Mouse (Mus musculus) T-helper 17 cell (primary cell): Measurements from ENCODE around the gene Hspb11.

Experiments used
- in situ Hi-C, 2 experiments: fragments of 300-600 bp; cut with MboI, MseI; formaldehyde crosslinking; loops; 1 replicate in 1 of 2; 2 replicates in 1 of 2; pipeline ENCODE4 v1.15.1; 2025; ENCODE audit warnings: high pct_unique_total_duplicates in 2 of 2

Gene Hspb11

DNA sequence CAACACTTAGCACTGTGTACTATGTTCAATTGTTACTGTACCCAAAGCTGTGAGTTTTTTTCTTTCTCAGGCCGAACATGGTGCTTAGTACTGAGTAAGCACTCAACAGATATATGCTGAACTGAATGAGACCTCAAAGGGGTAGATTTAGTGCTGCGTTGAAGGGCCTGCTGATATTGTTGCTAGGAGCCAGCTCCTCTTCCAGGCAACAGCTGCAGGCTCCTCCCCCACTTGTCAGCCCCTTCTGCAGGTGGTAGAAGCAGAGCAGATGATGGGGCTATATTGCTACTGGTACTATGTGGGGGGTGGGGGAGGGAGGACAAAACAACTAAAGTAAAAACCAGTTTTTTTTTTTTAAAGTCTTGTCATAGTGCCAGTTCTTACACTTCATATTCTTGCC is 3.9 kb upstream of the Hspb11 start:
- in situ Hi-C loops = no loop called here

DNA sequence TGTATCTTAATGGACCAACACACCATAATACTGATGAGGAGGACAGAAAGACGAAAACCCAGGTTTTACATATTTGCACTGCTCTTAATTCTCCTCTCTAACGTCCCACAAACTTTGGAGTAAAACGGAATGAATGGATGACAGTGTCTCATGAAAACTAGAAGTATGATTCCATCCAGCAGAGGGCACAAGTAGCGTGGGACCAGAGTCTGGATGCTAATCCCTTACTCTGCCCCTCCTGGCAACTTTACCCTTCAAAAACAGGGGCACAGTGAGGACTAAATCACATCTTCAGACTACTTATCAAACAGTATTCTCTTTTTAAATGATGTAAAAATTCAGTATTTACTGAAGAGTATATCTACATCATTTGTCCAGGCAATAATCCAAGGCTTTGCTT is 2.9 kb upstream of the Hspb11 start:
- in situ Hi-C loops = no loop called here

DNA sequence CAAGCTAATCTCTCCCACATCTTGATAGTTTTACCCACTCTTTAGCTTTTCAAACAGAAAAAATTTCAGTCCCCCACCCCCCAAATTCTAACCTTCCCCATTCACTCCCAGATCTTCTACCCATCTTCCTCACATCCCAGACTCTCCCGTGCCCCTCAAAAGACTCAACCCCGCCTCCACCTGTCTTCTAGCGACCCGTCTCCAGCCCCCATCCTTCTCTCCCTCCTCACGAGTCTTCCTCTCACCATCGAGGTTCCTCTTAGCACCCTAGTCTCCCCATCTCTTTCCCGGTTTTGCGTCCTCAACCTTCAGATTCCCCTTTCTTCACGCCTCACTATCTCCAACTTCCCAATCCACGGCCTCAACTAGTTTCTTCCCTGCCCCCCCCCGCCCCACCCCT is 871 bp upstream of the Hspb11 start:
- in situ Hi-C loops = no loop called here

DNA sequence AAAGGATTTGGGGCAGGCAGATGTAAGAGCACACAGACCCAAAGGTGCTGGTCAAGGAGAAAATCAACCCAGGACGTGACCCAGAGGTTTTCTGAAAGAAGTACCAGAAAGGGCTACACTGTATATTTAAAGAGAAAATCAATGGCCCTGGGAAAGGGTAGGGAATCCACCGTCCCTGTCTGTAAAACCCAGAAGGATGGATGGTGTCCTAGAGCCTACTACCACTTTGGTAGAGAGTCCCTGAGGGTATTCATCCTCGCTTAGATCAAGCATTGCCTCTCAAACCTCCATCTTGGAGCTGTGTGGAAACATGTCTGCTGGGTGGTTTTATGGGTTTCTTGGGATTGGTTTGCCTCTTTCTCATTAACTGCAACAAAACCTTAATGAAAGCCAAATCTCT is 1.0 kb downstream of the Hspb11 start:
- in situ Hi-C loops = no loop called here

DNA sequence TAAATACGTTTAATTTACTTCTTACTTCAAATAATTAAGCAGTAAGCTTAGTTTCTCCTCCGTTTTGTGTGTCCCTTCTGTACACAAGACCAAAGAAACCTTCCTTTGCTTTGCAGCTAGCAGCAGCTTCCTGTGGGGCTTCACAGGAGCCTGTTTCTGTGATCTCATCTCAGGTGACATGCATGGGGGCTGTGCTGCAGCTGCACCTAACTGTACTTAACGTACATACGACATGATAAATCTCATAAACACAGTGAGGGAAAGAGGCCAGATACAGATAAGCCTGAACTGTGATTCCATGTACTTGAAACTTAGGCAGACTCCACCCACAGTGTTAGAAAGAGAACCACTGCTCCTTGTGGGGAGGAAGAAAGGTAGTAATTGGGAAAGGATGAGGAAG is 6.6 kb downstream of the Hspb11 start:
- in situ Hi-C loops = no loop called here

DNA sequence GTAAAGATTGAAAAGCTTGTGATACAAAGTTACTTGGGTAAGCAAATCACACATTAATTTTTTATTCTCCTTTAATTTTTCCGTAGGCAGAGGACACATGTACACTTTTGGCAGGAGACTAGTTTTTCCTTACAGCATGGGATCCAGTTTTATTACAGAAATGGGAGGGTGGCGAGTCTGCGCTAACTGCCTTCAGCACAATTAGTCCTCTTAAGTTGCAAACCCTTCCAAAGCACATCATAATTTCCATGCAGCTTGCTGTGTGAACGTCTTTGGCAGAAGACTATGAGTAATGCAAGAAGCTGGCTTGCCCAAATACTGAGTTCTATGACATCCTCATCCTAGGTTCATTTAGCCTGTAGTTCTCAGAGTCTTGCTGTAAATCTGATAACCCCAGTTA is 20.3 kb downstream of the Hspb11 start:
- in situ Hi-C loops = no loop called here

DNA sequence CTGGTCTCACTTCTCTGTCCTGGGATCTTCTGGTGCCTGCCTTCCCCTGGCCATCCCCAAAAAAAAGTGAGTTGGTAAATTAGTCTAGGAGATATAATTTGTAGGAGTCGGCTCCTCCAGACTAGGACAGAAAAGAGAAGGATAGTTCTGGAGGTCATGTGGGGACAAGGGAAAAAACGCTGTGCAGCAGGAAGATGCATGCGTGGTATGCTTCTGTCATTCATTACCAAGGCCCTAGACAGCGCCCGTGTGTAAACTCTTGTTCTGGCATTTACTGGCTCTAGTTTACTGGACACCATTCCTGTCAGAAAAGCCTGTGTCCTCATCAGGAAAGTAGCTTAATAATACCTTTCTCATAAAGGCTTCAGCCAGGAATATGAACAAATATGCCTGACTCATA is 21.1 kb downstream of the Hspb11 start:
- in situ Hi-C loops = no loop called here

DNA sequence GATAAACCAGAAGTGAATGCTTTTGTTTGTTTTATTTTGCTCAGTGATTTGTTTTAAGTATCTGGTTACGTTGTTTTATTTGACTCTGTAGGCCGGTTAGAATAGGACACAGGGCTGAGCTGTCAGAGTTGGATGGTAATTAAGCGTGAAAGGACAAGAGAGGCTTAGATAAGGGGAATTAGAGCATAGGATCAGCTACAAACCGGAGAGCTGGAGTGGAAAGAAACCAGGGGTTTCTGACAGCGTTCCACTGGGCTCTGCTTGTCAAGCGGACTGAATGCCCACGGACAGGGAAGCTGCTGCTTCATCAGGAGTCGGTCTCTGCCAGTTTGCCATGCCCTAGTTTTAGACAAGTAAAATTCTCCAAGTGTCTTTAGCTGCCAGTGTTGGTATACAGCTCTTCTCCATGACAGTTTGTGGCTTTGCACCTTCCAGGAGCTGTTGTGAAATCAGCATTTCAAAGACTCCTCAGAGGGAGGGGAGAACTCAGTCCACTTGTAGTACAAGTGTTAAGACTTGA is 24.9 kb downstream of the Hspb11 start:
- in situ Hi-C loops = no loop called here

DNA sequence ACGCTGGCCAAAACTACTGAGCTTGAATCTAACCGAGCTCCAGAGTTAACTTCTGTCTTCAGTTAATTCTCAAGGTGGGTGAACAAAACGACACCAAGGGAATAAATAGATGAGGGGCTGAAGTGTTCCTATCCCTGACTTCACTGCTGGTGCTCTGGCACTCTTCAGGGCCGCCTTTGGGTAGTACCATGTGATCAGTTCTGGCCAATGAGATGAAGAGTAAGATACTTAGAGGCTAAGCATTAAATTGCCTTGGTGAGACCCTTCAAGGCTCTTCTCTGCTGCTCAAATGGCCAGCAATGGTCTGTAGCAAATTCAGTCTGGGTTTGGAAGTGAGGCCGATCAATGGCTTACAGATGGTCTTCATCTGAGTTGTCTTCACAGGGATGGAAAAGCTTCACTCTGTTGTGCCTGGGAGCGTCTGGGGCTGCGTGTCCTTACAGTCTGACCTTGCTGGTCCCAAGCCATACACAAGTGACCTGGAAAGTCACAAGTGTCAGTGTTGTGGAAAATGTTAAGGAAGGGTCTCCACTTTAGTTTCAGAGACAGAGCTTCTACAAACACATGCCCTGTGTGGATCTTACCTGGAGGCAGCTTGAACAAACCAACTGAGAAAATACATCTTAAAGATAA is 27.6 kb downstream of the Hspb11 start:
- in situ Hi-C loops = no loop called here

DNA sequence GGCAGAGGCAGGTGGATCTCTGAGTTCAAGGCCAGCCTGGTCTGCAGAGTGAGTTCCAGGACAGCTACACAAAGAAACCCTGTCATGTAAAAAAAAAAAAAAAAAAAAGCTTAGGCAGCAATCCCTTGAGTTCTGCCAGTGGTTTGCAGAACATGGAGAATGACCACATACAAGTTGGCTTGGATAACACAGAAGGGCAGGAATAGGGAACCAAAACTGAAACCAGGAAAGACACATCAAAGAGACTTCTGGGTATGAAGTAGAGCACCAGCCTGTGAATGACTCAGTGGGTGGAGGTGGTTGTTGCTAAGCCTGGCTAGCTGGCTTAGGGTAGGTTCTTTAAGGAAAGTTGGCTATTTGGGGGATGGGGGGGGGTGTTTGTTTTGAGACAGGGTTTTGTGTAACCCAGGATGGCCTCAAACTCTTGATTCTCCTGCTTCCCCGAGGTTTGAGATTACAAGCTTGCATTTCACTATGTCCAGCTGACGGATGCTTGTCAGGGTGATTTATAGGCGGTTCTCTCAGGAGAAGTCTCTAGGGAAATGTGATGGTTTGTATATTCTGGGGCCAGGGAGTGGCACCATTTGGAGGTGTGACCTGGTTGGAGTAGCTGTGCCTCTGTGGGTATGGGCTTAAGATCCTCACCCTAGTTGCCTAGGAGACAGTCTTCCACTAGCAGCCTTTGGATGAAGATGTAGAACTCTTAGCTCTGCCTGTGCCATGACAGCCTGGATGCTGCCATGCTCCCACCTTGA is 32.2 kb downstream of the Hspb11 start:
- in situ Hi-C loops = no loop called here

DNA sequence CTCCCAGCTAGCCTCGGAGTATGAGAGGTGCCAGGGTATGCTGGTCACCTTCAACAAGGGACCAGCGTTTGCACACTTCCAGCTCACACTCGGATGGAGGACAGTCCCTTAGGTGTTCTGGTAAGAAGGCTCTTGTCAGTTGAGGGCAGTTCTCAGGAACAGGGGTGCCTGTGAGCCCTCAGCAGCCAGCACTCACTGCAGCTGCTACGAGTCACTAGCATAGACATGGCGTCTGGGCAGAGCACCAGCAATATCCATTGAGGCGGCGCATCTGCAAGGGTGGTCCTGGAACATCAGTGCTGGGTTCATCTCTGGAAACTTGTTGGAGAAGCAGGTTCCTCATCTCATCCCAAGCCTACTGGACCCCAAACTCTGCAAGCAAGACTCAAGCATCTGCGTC is 33.0 kb downstream of the Hspb11 start:
- in situ Hi-C loops = no loop called here

DNA sequence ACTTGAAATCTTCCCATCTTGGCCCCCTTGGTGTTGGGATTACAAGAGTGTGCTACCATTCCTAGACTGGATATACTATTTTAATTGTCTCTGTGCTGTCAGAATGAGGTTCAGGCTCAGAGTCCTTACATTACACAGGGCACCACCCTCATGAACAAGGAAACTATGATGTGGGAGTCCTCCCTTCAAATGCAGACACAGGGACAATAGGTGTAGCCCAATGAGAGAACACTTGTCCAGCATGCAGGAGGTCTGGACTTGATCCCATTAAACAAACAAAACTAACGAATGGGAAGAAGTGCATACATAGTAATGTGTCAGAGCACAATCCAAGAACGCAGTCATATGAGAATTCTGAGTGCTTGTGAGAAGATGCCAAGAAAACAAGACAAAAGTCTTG is 34.1 kb downstream of the Hspb11 start:
- in situ Hi-C loops = no loop called here

DNA sequence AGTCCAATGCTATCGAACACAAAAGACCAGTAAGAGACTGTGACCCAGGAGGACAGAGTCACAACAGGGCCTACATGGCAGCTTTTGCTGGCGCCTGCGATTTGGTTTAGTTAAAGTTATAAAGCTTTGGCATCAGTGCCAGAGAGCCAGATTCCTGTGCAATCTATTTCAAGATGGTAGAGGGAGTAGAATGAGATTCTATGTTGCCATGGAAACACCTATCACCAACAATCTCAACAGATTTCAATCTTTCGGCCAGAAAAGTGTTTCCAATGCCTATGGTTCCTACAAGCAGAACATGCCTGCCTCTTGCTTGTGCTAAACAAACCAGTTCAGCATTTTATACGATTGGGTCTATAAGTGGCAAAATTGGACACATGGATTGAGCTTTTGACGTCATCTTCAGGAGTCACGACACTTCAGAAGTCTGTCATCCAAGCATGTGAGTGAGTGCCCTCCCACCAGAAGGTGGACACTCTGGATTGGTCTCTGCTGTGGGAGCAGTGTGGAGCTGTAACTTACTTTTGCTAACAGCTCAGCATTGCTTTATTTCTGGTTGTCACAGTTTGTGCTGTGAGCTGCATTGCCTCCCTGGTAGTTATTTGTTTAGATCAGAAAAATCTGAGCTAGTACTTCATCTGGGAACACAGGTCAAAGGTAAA is 38.3 kb downstream of the Hspb11 start:
- in situ Hi-C loops = no loop called here

DNA sequence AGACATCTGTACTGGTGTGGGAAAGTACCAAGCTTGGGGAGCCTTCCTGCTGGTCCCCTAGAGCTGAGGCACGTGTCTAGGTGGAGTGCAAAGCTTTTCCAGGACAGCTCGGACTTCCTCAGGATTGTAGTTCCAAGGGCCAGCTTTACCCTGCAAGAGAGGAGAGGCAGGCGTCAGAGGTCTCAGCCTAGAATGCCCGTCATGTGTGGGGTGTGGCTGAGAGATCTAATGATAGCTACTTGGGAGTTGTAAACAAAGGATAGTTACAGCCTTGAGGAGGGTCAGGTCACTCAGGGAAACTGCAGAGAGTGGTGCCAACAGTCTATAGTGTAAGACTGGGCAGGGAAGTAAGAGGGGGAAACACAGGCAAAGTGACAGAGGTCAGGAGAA is 38.9 kb downstream of the Hspb11 start:
- in situ Hi-C loops = no loop called here

DNA sequence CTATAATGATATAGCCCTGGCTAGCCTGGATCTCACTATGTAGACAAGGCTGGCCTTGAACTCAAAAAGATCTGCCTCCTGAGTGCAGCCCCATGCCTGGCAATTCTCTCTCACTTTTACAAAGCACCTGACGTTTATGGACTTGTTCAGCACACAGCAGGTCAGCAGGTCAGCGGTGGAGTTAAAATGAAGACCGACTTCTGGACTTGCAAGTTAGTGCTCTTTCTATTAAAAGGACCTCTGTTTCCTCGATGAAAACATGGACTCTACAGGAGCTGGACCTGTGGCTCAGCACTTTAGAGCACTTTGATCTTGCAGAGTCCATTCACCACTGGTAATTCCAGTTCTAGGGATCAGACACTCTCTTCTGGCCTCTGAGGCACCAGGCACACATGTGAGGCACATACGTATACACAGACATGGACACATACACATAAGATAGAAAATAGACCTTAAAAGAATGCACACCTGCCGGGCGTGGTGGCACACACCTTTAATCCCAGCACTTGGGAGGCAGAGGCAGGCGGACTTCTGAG is 44.7 kb downstream of the Hspb11 start:
- in situ Hi-C loops = no loop called here

DNA sequence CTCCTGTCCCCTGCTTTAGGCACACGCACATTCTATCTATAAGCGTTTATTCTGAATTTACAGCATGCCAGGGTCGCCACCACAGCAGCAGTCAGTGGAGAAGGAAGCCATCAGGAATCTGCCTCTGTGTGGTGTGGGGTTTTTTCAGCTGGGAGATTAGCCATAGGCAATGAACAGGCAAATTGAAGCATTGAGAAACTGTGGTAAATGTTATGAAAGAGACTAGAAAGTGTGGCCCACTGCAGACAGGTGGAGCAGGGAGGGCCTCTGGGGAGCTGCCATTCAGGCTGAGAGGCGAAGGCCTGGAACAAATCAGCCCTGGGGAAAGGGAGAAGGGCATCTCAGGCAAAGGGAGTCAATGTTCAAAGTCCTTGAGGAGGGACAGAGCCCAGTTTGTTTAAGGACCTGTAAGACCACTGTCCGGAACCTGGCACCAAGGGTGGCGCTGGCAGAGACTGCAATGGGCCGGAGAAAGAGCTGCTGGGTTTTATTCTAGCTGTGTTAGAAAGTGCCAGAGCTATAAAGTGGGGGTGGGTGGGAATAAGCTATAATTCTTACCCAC is 46.5 kb downstream of the Hspb11 start:
- in situ Hi-C loops = no loop called here

DNA sequence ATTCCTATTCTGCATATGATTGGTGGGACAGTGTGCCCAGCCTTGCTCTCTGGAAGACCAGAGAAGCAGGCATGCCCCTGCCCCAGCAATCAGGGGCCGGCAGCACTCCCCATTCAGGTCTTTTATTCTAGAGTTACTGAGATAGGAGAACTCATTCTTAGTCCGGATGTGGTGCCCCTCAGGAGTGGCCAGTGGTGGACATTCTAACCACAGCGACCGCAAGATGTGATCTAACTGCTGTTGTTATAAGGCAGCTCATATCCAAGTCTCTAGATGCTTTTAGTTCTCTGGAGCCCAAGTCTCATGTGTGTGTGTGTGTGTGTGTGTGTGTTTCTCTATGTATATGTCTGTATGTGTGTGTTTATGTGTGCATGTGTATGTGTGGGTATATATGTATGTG is 47.0 kb downstream of the Hspb11 start:
- in situ Hi-C loops = no loop called here

DNA sequence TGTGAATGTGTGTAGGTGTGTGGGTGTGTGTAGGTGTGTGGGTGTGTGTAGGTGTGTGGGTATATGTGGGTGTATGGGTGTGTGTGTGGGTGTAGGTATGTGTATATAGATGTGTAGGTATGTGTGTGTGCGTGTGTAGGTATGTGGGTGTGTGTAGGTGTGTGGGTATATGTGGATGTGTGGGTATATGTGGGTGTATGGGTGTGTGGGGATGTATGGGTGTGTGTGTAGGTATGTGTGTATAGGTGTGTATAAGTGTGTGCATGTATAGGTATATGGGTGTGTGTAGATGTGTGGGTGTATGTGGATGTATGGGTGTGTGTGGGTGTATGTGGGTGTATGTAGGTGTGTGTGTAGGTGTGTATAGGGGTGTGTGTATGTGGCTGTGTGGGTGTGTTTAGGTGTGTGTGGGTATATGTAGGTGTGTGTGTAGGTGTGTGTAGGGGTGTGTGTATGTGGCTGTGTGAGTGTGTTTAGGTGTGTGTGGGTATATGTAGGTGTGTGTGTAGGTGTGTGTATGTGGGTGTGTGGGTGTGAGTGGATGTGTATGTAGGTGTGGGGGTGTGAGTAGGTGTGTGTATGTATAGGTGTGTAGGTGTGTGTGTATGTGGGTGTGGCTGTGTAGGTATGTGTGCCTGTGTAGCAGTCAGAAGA is 47.6 kb downstream of the Hspb11 start:
- in situ Hi-C loops = no loop called here

DNA sequence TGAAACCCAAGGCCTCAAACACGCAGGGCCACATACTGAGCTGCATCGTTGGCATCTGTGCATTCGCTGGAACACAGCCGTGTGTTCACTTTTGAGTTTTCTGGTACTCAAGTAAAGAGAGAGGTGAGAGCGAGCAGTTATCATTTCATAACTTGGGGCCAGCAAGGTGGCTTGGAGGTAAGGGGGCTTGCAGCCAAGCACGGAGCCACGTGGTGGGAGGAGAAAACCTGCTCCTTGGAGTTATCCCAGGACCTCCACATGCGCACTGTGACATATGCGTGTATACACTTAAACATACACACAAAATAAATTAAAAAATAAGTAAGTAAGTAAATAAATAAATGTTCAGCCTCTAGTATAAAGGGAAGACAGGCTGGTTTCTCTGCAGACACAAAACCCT is 48.8 kb downstream of the Hspb11 start:
- in situ Hi-C loops = no loop called here

DNA sequence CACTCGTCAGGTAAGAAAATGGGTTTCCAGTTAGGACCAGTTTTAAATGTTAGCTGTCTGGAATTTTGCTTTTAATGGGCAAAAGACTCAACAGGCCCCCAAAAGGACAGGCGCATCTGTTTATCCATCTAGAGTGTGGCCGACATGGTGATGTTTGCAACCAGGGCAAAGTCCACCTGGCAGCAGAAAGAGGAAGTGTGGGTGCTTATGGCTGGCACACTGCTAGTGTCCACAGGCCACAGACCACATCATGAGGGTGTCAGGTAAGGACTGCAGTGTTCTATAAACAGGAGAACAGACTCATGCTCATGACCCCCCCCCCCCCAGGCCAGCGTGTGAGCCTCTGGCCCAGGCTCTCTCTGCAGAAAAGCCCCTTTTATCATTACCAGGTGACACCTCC is 49.4 kb downstream of the Hspb11 start:
- in situ Hi-C loops = no loop called here

DNA sequence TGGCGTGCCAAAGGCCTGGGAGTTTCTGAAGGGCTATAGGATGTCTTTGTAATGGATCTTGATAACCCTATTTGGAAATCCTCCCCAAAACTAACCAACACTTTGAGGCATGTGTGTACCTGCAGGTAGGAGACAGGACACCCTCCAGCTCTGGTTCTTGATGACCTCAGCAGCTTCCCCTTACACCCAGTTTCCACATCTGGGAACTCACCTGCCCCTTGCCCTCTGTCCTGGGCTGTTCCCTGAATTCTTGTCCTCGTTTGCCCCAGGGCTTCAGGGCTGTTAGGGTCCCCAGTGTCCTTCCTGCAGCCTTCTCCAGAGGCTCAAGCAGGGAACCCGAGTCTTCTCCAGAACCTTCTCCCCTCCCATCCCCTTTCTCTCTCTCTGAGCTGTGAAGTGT is 50.1 kb downstream of the Hspb11 start:
- in situ Hi-C loops = no loop called here

DNA sequence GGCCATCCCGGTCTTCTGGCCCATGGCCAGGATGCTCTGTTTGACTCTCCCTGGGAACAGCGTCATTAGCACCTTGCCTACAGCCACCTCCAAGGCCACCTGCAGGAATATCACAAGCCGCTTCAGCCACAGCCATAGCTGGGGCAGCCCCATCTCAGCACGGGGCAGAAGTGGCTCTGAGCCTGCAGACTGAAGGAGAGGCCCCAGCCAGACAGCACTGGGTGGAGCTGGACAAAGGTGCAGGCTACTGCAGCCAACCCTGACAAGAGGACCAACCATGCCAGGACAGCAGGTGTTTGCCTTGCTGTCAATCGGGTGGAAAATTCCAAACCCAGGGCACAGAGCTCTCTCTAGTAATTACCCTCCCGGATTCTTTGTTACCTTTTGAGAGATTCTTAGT is 53.6 kb downstream of the Hspb11 start, which contains the start of gene Dio1:
TSS of gene Dio1 (minus strand) at position 204 of the 400 bp plus-strand sequence.
- in situ Hi-C loops = no loop called here
